Mouse (Mus musculus) cerebellum, adult 2 months (tissue): Measurements from ENCODE around the gene 4833439L19Rik. TPM values are rescaled to one million over a fixed set of nuclear protein-coding genes. Genes with fewer than 3 reads are reported as not detected.
"Not testable (repeated sequence)": the region's sequence is repeated elsewhere in the genome, so short reads cannot be mapped to it uniquely, and the experiment has no call there.

Source experiments
- DNase-seq, 2 experiments: peaks; one replicate each; pipeline ENCODE4 v3.0.0; 2021
- H3K27ac ChIP-seq: fragments of 200-500 bp; 2 replicates; pipeline ENCODE4 v1.5.1; 2012; ENCODE audit warnings: low read length, control low read depth, inconsistent platforms; ENCODE audit not compliant: insufficient read depth
- H3K27me3 ChIP-seq: fragments of 200-500 bp; 2 replicates; pipeline ENCODE4 v1.6.1; 2012; ENCODE audit warnings: inconsistent platforms, mild to moderate bottlenecking, low read length, moderate library complexity; ENCODE audit not compliant: control insufficient read depth, insufficient read depth
- H3K4me1 ChIP-seq: fragments of 200-500 bp; 2 replicates; pipeline ENCODE4 v1.6.1; 2011; ENCODE audit warnings: low read length; ENCODE audit not compliant: control insufficient read depth, insufficient read depth
- H3K4me3 ChIP-seq: fragments of 200-500 bp; replicated peaks from 2 replicates; pipeline ENCODE3; 2011; ENCODE audit warnings: mild to moderate bottlenecking, low read depth, low read length, control low read depth; ENCODE audit not compliant: insufficient read depth
- CTCF ChIP-seq: fragments of 200-500 bp; IDR thresholded peaks from 2 replicates; pipeline ENCODE4 v1.5.1; 2011; ENCODE audit warnings: low read depth, mild to moderate bottlenecking, control low read depth, low read length, moderate library complexity, borderline replicate concordance; ENCODE audit not compliant: insufficient read depth
- POLR2A ChIP-seq: fragments of 200-500 bp; IDR thresholded peaks from 2 replicates; pipeline ENCODE4 v1.6.1; 2011; ENCODE audit warnings: low read length, control low read depth, borderline replicate concordance; ENCODE audit not compliant: insufficient read depth
- WGBS: fragments of 180-500 bp; shearing (Covaris S2); methylation state at CpG from one replicate; pipeline ENCODE4 v1.1.7; 2018; 5-methylcytosine and 5-hydroxymethylcytosine counted together
- polyA plus RNA-seq: library from polyadenylated mRNA; depleted of rRNA; stranded (reverse); fragments of >200 nt; gene quantifications from 2 replicates; pipeline ENCODE4 v1.2.3, GENCODE M21; 2012; rRNA removed

The 4833439L19Rik gene
- 199 and 212 TPM in 2 replicates for polyA plus RNA-seq

DNA sequence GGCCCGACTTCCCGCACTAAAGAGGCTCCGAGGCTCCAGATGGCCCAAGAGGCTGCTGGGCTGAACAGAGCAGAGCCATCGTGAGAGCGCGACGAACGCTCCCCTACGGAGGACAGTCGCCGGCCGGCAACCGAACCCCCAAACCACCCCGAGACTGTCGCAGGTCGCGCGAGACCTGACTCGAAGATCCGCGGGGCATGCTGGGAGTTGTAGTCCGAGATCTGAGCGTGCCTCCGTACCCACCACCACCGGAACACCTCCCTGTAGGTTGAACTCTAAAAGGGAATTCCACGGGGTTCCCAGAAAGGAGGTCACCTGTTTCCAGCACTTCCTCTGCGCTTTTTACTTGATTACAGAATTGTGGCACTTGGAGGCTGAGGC is at the start of gene 4833439L19Rik:
TSS of gene 4833439L19Rik (minus strand) at position 235 of the 381 bp plus-strand sequence.
- TF ChIP-seq CTCF = no peak
- TF ChIP-seq POLR2A = peak; percentile 94
- 0% methylated on average over 27 of the region's 27 CpGs for WGBS
- DNase-seq = peak; percentile 94
- peak within 1 kb of the TSS; percentile 51 for H3K27ac ChIP-seq
- no peaks in the 10 kb centered on the region for H3K27me3 ChIP-seq
- peaks cover 16% of the 10 kb centered on the region for H3K4me1 ChIP-seq
- peak within 1 kb of the TSS; percentile 98 for H3K4me3 ChIP-seq

DNA sequence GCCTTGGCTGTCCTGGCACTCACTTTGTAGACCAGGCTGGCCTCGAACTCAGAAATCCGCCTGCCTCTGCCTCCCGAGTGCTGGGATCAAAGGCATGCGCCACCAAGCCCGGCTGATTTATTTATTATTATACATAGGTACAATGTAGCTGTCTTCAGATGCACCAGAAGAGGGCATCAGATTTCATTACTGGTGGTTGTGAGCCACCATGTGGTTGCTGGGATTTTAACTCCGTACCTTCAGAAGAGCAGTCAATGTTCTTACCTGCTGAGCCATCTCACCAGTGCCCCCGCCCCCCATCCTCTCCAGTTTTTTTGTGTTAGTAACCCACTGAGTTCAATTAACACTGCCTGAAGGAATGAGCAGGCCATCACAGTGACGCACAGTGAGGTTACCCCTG is 47.9 kb upstream of the 4833439L19Rik start:
- H3K4me3 ChIP-seq, H3K27ac ChIP-seq, H3K4me1 ChIP-seq, H3K27me3 ChIP-seq: not testable (repeated sequence)
- DNase-seq = peak in 1 of 2 experiments; percentile 38
- WGBS = 70% methylated on average over 8 of the region's 8 CpGs

DNA sequence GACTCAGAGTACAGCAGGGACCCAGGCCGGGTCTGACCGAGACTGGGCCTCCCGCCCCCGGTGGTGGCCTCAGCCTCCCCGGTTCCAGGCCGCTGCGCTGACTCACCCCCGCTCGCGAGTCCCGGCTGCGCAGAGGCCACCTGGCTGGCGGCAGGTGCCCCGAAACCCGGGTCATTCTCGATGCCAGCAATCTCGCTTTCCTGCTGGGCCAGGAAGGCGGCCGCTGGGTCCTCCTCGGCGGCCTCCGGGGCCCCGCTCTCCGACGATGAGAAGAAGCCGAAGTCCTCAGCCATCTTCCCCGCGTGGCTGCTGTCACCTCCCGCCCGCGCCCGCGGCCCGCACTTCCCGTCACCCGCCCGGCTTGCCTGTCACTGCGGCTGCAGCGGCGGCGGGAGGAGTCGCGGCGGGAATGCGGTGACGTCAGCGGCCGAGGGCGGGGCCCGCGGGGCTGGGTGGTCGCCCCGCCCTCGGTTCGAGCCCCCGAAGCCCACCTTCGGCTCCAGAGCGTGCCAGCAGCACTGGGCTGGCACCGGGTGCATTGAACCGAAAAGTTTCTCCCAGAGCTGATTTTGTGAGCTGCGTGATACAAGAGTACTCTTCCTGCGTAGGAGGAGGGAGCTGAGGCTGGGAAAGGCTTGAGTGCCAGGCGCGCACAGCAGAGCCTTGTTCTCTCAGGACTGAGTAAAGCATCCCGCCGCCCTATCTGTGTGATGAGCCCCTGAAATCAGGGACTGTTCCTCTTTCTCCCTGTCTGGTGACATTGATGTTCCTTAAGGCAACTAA is 45.9 kb upstream of the 4833439L19Rik start, which contains the start of gene Cltb:
TSS of gene Cltb (minus strand) at position 373 of the 783 bp plus-strand sequence.
- Histone ChIP-seq H3K27me3 (no peaks in the 10 kb centered on the region), H3K4me1 (peaks cover 16% of the 10 kb centered on the region), H3K27ac (peak within 1 kb of the TSS; percentile 97), H3K4me3 (peak within 1 kb of the TSS; percentile 89)
- peak; percentile 94 to 97 for DNase-seq
- WGBS = 1% methylated on average over 64 of the region's 66 CpGs
- TF ChIP-seq POLR2A (peak; percentile 71), CTCF (no peak)

DNA sequence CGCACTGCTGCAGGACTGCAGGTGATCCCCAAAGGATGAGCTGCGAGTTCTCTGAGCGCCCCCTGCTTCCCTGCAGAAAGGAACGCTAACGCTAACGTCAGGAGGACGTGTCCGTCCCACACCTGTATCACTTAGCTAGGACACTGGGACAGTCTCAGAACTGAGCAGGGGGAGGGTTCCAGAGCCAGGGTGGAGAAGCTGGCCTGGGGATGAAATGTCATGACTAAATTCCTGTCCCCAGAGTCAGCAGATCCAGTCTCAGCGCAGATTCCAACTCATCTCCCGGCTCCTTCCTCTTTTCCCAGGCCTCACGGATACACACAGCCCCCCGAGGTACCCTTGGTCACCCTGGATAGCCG is 45.4 kb upstream of the 4833439L19Rik start:
- Histone ChIP-seq H3K4me1 (peaks cover 20% of the 10 kb centered on the region), H3K27me3 (no peaks in the 10 kb centered on the region), H3K27ac (peak overlapping the region; percentile 97), H3K4me3 (peak overlapping the region; percentile 89)
- WGBS = 2% methylated on average over 13 of the region's 13 CpGs
- peak in 1 of 2 experiments; percentile 67 for DNase-seq
- TF ChIP-seq CTCF (no peak), POLR2A (no peak)

DNA sequence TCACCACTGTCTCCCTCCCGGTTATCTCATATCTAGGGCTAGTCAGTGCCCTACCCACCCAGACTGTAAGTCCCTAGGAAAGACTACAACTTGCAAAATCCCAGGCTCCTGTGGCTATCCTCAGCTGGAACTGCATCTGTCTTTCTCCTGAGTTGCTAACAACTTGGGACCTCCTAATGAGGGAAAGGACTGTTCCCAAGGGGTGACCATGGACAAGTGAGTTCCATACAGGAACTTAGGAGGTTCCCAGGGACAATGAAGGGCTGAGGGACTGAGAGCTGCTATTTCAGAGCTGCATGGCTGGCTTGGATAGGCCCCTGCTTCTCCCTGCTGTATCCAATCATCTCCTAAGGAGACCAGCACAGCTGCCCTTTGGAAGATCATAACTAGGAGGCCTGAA is 44.1 kb upstream of the 4833439L19Rik start:
- 4% methylated on average over 1 of the region's 1 CpGs for WGBS
- Histone ChIP-seq H3K27me3 (no peaks in the 10 kb centered on the region), H3K4me3 (peak overlapping the region; percentile 62), H3K4me1 (peaks cover 28% of the 10 kb centered on the region), H3K27ac (peak overlapping the region; percentile 87)
- TF ChIP-seq POLR2A = no peak
- TF ChIP-seq CTCF = no peak
- peak in 1 of 2 experiments; percentile 27 for DNase-seq

DNA sequence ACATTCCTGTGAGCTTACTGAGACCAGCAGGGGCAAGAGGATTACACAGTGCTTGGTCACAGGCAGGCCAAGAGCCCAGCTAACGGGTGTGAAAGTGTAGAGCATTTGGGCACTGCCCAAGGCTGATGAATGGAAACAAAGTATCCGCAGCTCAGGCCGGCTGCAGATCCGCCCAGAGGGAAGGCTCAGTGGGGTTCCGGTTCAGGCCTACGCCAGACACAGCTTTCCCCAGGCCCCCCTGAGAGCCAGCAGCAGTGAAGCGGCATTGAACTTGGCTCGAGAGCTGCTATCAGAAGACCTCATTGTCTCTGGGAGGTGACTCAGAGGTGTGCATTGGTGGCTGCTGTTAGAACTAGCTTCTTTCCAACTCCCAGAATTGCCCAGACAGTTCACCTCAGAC is 43.4 kb upstream of the 4833439L19Rik start:
- WGBS = under 1% methylated on average over 8 of the region's 8 CpGs
- H3K27ac ChIP-seq = peak overlapping the region; percentile 87
- no peak for TF ChIP-seq POLR2A
- no peak for TF ChIP-seq CTCF
- no peaks in the 10 kb centered on the region for H3K27me3 ChIP-seq
- peak overlapping the region; percentile 62 for H3K4me3 ChIP-seq
- H3K4me1 ChIP-seq = peaks cover 28% of the 10 kb centered on the region
- peak; percentile 75 to 80 for DNase-seq

DNA sequence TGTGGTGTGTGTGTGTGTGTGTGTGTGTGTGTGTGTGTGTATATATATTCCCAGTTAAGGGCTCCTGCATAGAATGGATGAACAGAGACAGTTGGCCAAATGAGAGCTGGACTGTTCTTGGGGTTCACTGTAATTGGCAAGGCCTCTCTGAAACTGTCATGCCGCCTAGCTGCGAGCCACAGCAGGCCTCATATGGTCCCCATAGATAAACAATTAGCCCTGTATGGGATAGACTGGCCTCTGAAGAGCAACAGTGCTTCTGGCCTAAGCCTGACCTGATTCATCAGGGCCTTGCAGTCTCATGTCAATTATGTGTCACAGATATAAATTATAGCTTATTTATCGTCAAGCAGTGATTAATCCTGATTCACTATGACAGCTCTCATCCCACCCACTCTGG is 42.8 kb upstream of the 4833439L19Rik start:
- Histone ChIP-seq H3K27ac (peak overlapping the region; percentile 87), H3K27me3 (no peaks in the 10 kb centered on the region), H3K4me1 (peaks cover 32% of the 10 kb centered on the region), H3K4me3 (peak overlapping the region; percentile 33)
- TF ChIP-seq POLR2A (no peak), CTCF (no peak)
- DNase-seq = peak in 1 of 2 experiments; percentile 25
- 9% methylated on average over 3 of the region's 3 CpGs for WGBS

DNA sequence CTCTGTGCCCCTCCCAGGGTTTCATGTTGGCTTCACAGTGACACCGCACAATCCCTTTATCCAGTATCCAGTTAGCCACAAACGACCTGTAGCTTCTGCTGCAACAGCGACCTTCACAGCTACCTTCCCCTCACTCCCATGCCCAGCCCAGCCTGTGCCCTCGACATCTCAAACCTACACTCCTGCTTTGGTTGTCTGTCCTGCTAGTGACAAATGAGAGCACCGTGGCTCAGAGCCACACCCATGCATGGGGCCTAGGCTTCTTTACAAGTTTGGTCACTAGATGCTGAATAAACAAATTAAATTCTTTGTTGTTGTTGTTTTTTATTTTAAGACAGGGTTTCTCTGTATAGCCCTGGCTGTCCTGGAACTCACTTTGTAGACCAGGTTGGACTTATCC is 42.0 kb upstream of the 4833439L19Rik start:
- 38% methylated on average over 5 of the region's 5 CpGs for WGBS
- Histone ChIP-seq H3K4me3 (peak overlapping the region; percentile 23), H3K4me1 (peaks cover 33% of the 10 kb centered on the region), H3K27me3 (no peaks in the 10 kb centered on the region), H3K27ac (peak overlapping the region; percentile 26)
- TF ChIP-seq CTCF (no peak), POLR2A (no peak)
- peak in 1 of 2 experiments; percentile 15 for DNase-seq
